Mouse (Mus musculus) heart, adult 9 months (tissue): ENCODE measurements at regions not wholly inside any gene's neighbourhood (a gene's known extent, or its start where the extent isn't known, plus 50 kb on each side); places are given as distances from the start of the nearest gene placed in this dataset.
"Not testable (repeated sequence)": the region's sequence is repeated elsewhere in the genome, so short reads cannot be mapped to it uniquely, and the experiment has no call there.

Experiments
- DNase-seq, 2 experiments: peaks; one replicate each; pipeline ENCODE4 v3.0.0; 2022; ENCODE audit warnings: low spot score in 2 of 2

DNA sequence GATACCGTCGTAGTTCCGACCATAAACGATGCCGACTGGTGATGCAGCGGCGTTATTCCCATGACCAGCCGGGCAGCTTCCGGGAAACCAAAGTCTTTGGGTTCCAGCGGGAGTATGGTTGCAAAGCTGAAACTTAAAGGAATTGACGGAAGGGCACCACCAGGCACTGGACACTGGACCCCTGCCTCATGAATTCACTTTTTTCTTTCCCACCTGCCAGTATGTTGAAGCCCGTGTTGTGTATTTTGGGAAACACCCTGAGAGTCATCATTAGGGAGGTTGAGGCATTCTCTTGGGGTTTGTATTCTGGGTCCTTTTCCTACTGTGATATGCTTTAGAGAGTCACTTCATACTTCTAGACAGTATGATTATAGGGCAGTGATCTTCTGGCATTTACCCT, 197.9 kb downstream of the Samd9l start:
- DNase-seq: not testable (repeated sequence)

DNA sequence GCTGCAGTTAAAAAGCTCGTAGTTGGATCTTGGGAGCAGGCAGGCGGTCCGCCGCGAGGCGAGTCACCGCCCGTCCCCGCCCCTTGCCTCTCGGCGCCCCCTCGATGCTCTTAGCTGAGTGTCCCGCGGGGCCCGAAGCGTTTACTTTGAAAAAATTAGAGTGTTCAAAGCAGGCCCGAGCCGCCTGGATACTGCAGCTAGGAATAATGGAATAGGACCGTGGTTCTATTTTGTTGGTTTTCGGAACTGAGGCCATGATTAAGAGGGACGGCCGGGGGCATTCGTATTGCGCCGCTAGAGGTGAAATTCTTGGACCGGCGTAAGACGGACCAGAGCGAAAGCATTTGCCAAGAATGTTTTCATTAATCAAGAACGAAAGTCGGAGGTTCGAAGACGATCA, 198.3 kb downstream of the Samd9l start:
- no peak for DNase-seq

DNA sequence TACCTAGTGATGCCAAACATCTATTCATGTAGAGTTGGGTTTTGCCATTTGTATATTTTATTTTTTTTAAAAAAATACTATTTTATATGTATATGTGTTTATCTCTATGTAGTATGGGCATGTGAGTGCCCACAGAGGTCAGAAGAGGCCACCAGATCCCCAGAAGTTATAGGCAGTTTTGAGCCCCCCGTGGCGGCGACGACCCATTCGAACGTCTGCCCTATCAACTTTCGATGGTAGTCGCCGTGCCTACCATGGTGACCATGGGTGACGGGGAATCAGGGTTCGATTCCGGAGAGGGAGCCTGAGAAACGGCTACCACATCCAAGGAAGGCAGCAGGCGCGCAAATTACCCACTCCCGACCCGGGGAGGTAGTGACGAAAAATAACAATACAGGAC, 198.8 kb downstream of the Samd9l start:
- DNase-seq: peak in 1 of 2 experiments; percentile 8

DNA sequence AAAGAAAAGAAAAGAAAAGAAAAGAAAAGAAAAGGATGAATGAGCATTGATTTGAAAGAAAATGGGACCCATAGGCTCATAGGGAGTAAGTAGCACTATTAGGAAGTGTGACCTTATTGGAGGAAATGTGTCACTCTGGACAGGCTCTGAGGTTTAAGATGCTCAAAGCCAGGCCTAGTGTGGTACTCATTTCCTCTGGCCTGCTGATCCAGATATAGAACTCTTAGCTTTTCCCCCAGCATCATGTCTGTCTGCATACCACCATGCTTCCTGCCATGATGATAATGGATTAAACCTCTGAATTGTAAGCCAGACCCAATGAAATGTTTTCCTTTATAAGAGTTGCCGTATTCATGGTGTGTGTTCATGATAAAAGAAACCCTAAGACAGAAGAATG, 206.9 kb downstream of the Samd9l start:
- DNase-seq: not testable (repeated sequence)

DNA sequence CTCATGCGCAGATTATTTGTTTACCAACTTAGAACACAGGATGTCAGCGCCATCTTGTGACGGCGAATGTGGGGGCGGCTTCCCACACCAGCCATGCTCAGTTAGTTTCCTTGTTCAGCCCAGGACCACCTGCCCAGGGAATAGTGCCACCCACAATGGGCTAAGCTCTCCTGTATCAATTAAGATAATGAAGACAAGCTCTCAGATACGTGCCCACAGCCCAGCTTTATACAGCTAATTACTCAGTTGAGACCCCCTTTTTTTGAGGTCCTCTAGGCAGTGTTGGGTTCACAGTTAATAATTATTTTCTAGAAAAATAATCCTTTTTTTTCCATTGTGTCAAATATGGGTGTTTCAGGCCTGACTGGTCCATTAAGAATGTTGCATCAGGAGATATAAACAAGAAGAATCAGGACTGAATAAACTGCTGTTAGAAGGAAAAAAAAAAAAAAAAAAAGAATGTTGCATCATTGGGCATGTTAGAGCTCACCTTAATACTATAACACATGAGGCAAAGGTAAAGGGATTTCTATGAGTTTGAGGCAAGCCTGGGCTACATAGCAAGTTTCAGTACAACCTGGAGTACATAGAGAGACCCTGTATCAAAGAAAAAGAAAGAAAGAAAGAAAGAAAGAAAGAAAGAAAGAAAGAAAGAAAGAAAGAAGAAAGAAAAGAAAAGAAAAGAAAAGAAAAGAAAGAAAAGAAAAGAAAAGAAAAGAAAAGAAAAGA, 207.5 kb downstream of the Samd9l start:
- DNase-seq: not testable (repeated sequence)

DNA sequence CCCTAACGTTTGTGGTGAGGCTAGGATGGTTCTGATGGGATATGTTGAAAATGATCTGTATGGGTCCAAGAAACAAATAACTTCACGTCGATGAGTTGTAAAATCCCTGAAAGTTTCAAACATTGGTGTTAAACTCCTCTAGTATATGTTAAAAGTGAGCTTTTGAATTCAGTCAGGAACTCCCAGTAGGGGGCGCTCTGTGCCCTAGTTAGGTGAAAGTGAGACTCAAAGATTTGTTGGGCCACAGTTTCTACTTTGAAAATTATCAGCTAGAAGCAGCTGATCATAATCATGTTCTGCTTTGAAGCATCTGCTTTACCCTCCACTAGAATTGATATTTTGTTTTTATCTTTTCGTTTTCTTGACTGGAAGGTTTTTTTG, 215.6 kb downstream of the Samd9l start:
- DNase-seq: peak; percentile 30 to 75

DNA sequence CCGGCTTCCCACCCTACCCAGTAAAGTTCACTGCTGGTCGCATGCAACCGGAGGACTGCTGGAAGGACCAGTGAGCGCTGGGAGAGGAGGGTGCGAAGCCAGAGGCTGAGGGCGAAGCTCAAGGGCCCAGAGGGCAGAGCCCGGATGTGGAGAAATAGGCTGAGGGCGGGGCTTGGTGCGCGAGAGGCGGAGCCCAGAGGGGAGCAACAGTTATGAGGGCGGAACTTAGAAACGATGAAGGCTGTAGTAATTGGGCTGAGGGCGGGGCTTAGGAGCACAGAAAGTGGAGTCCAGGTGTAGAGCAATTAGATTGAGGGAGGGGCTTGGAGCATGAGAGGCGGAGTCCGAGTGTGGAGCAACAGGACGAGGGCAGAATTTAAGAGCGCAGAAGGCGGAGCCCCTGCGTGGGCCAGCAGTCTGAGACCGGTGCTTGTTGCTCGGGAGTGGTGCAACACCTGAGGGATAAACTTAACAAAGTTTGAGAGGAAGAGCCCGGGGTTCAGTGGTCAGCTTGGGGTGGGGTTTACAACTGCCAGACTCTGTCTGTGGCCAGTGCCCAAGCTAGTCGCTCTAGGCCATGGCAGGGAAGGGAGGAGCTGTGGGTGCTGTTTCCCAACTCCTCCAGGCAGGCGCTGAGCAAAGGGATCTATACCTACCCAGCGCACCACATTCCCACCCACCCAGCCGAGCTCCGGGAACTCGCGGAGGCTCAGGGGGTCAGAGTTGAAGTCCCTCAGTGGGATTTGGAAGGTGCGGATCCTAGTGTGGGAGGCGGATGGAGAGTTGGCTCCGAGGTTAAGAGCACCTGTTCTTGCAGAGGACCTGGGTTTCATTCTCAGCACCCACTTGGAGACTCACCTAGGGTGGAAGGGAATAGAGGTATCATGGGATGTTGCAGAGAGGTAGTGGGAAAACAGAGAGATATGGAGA, 216.2 kb downstream of the Samd9l start:
- DNase-seq: peak; percentile 52 to 72

DNA sequence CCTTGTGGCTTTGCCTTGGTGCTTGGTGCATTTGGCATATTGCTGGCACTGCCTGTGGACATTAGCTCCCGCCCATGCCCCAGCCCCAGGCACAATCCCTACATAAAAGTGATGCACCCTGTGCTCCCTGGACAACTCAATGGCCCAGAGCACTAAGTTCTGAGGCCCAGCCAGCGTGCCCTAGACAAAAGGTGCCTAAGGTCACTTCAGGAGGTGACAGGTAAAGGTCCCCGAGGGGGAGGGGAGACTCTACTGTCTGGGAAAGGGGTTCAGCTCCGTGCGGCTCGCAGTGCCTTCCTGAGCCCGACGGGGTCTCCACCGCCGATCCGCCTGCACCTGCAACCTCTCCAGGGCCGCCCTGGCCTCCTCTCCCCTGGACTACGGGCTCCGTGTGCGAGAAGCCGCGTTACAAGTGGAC, 216.9 kb downstream of the Samd9l start:
- DNase-seq: not testable (repeated sequence)

DNA sequence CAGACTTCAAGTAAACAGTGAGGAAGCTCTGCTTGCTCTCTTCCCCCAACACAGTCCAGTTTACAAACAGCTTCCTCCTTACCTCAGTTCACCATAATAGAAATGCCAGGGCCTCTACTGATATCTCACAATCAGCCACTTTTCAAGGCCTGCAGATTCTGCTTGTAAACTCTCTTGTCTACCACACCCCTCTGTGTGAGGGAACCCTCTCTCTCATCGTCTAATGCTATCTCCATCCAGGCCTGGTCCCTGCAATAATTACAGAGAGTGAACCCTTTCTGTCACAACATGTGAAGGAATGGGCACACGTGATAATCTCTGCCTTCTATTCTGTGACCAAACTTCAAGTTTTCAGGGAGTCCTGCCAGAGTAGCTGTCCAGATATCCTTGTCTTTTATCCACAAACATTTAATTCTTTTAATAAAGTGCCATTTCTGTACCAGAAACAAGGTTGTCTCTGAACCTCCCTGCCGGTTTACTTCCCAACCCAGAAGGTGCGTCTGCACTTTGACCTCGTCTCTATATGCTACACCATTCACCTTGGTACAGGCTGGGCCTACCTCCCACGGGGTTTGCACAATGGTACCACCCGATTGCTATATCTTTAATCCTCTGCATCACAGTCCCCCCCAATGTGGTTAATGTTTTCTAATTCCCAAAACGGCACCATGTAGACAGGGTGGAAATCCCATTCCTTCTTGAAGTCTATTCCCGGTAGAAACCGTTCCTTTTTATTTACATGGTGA, 219.6 kb downstream of the Samd9l start:
- not testable (repeated sequence) for DNase-seq

DNA sequence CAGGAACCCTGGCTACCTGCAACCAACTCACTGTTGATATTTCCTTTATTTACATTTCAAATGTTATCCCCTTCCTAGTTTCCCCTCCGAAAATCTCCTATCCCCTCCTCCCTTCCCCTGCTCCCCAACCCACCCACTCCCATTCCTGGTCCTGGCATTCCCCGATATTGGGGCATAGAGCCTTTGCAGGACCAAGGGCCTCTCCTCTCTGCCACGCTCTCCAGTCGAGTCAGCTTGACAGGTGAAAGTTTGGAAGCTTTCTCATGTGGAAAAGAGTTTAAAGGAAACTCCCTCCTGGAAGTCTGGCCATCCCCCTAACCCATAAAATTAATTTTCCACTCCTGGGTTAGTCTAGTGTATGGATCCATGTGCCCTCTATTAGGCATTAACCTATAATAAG, 229.9 kb downstream of the Samd9l start:
- not testable (repeated sequence) for DNase-seq

DNA sequence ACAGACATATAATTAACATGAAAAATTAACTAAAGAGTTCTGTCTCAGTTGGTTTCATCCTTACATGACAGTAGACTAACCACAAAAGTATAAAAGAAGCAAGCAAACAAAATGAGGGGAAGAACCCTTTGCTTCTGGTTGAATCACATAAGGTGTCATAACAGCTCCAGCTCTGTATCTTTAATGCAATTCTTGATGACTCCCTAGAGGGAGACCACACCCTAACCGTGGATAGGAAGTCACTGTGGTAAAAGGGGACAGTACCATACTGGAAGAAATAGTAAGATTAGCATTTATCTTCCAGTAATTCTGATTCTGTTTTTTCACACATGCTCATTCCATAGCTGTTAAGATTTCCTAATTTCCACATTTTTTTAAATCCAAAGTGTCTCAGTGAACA, 233.2 kb downstream of the Samd9l start:
- DNase-seq: not testable (repeated sequence)

DNA sequence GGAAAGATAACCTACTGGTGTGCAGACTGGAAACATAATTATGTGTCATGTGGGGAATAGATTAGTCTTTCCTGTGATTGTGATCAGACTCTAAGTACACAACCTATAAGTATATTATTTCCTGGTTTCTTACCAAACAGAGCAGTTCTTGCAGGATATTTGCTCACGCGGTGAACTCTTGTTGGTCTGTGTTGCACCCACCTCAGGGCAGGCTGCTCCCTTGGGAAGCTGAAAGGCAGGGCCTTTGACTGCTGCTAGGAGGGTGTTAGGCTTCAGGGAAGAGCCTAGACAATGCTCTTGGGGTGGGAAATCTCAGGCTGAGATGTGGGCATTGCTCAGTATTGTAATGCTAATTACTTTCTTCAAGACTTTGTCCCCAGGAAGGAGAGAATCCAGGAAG, 247.5 kb downstream of the Samd9l start:
- DNase-seq: peak in 1 of 2 experiments; percentile 32

DNA sequence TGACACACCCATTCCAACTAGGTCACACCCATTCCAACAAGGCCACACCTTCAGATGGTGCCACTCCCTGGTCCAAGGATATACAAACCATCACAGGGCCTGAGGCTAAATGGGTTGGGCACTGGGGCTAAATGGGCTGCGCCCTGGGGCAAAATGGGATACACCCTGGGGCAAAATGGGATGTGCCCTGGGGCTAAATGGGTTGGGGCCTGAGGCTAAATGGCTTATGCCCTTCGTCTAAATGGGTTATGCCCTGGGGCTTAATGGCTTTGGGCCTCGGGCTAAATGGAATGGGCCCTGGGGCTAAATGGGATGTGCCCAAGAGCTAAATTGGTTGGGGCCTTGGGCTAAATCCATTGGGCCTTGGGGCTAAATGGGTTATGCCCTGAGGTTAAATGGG, 261.5 kb downstream of the Samd9l start:
- not testable (repeated sequence) for DNase-seq

DNA sequence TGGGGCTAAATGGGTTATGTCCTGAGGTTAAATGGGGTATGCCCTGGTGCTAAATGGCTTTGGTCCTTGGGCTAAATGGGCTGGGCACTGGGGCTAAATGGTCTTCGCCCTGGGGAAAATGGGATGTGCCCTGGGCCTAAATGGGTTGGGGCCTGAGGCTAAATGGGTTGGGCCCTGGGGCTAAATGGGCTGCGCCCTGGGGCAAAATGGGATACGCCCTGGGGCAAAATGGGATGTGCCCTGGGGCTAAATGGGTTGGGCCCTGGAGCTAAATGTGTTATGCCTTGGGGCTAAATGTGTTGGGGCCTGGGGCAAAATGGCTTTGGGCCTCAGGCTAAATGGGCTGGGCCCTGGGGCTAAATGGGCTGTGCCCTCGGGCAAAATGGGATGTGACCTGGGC, 265.6 kb downstream of the Samd9l start:
- DNase-seq: not testable (repeated sequence)

DNA sequence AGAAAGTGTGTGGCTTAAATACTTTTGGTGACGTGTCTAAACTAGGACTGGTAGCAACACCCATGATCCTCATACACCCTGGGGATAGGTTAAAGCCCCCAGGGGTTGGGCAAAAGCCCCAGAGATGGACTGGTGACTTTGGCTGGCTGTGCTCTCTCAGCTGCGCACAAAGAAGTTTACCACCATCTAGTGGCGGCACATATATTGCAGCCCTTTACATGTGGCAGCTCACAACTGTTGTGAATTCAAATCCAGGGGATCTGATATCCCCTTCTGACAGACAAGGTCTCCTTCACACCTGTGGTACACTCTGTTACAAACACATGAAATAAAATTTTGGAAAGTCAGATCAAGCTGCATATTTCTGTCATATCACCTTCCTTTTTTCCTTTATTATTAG, 283.1 kb downstream of the Samd9l start:
- not testable (repeated sequence) for DNase-seq
